Mouse (Mus musculus) forebrain, postnatal 0 days (tissue): ENCODE data around the gene Mettl14. TPM values are rescaled to one million over a fixed set of nuclear protein-coding genes. Genes with fewer than 3 reads are reported as not detected.
A peak's percentile ranks its signal among the peaks of the same experiment; 100 is the strongest.
"Not testable (repeated sequence)": the region's sequence is repeated elsewhere in the genome, so short reads cannot be mapped to it uniquely, and the experiment has no call there.

Experiments
- ATAC-seq: fragments of 200-750 bp; cut with Nextera tagmentation; 2 replicates; pipeline ENCODE4 v1.8.0; 2017; ENCODE audit warnings: mild to moderate bottlenecking, moderate library complexity
- DNase-seq: peaks from one replicate; pipeline ENCODE4 v3.0.0-alpha.2; 2015
- H3K27ac ChIP-seq: fragments of 300-500 bp; sonication (generic); 2 replicates; pipeline ENCODE4 v1.5.1; 2014; ENCODE audit warnings: low read depth, mild to moderate bottlenecking, antibody characterized with exemption, low read length, moderate library complexity, mixed read lengths
- H3K27me3 ChIP-seq: fragments of 300-500 bp; sonication (generic); 2 replicates; pipeline ENCODE4 v1.6.1; 2014; ENCODE audit warnings: mild to moderate bottlenecking, low read length, mixed read lengths; ENCODE audit not compliant: insufficient read depth
- H3K36me3 ChIP-seq: fragments of 300-500 bp; sonication (generic); 2 replicates; pipeline ENCODE4 v1.6.1; 2014; ENCODE audit warnings: mild to moderate bottlenecking, moderate library complexity; ENCODE audit not compliant: insufficient read depth
- H3K4me1 ChIP-seq: fragments of 300-500 bp; sonication (generic); 2 replicates; pipeline ENCODE4 v1.6.1; 2014; ENCODE audit warnings: antibody characterized with exemption; ENCODE audit not compliant: insufficient read depth
- H3K4me2 ChIP-seq: fragments of 300-500 bp; sonication (generic); 2 replicates; pipeline ENCODE4 v1.6.1; 2014; ENCODE audit warnings: low read depth, mild to moderate bottlenecking, moderate library complexity
- H3K4me3 ChIP-seq: fragments of 300-500 bp; sonication (generic); 2 replicates; pipeline ENCODE4 v1.5.1; 2014; ENCODE audit warnings: low read depth, low read length, mixed read lengths
- H3K9ac ChIP-seq: fragments of 300-500 bp; sonication (generic); 2 replicates; pipeline ENCODE4 v1.6.1; 2014; ENCODE audit warnings: mild to moderate bottlenecking
- H3K9me3 ChIP-seq: fragments of 300-500 bp; sonication (generic); 2 replicates; pipeline ENCODE4 v1.6.1; 2016; ENCODE audit warnings: low read length
- CTCF ChIP-seq: sonication (generic); IDR thresholded peaks from 2 replicates; pipeline ENCODE4 v1.5.1; 2016; ENCODE audit warnings: antibody characterized with exemption, control low read depth, low read depth
- WGBS: fragments of 180-500 bp; shearing (Covaris S2); extraction: QIAGEN DNeasy Blood & Tissue Kit; methylation state at CpG from one replicate; pipeline ENCODE4 v1.1.7; 2014; 5-methylcytosine and 5-hydroxymethylcytosine counted together
- polyA plus RNA-seq: library from polyadenylated mRNA; unstranded; fragments of >200 nt; fragmentation: Nextera tagmentation; extraction: Ambion mirVana; gene quantifications from 2 replicates; pipeline ENCODE4 v1.2.1, GENCODE M21; 2015
- total RNA-seq: library from RNA; depleted of rRNA; stranded (reverse); fragments of >200 nt; gene quantifications from 2 replicates; pipeline ENCODE4 v1.2.3, GENCODE M21; 2014

Gene Mettl14
- total and polyA plus RNA-seq, 2 experiments from 2014 or later: 8.7 to 14.9 TPM

DNA sequence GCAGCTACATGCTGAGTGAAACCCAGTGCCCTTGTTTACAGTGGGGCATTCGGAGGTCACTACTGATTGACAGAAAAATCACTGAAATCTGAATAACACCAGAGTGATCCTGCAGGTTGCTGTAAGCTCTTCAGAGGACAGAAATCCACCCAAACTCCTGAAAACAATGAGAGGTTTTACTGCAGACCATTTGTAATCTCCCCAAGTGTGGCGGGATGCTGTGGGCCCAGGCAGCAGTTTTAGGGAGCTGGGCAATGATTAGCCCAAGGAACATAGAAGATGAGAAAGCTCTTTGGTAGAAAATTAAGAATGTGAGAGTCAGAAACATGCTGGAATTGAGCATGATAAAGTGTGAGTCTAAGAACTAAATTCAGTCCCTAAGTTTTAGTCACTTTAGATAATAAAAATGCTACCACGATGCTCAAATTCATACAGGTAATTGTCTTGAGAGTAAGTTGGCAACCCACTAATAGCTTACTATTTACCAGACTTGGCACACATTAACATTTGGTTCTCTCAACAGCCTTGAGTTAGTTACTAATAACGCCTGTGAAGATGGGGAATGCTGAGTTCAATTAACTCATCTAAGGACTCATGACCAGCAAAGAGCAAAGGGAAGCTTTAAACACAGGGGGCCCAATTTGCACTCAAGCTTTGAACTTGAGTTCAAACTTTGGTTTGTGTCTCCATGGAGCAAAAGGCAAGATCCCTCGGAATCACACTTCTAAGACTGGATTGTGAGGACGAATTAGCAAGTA is 26.1 kb upstream of the Mettl14 start:
- no peak for ATAC-seq
- no peak for TF ChIP-seq CTCF

DNA sequence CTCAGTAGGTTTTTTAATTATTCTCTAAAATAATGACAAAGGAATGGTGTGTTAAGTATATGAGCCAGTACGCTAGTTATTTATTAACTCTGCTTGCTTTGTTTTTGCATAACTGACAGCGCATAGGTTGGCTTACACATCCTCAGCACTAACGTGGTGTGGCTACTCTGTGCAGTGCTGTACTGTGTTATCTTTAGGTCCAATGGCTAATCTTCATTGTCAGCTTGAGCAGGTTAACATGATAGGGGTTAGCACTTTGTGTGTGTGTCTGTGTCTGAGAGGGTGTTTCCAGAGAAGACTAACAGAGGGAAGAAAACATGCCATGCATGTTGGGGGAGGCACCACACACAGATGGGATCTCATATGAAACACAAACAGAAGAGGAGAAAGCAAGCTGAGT is 19.0 kb upstream of the Mettl14 start:
- Histone ChIP-seq H3K27ac (no peak overlapping the region), H3K4me2 (no peak overlapping the region), H3K9me3 (no peaks in the 10 kb centered on the region), H3K27me3 (no peaks in the 10 kb centered on the region), H3K4me1 (no peaks in the 10 kb centered on the region), H3K9ac (no peak overlapping the region), H3K4me3 (no peak overlapping the region), H3K36me3 (no peaks in the 10 kb centered on the region)
- TF ChIP-seq CTCF: no peak
- DNase-seq (no peak), ATAC-seq (no peak)
- WGBS: 81% methylated on average over 3 of the region's 3 CpGs

More for the DNA sequence above, 26.1 kb upstream of the Mettl14 start:
- Histone ChIP-seq H3K27ac (no peak overlapping the region), H3K4me2 (no peak overlapping the region), H3K27me3 (no peaks in the 10 kb centered on the region), H3K9ac (no peak overlapping the region), H3K4me1 (no peaks in the 10 kb centered on the region), H3K36me3 (no peaks in the 10 kb centered on the region), H3K9me3 (no peaks in the 10 kb centered on the region), H3K4me3 (no peak overlapping the region)
- DNase-seq: no peak
- WGBS: 71% methylated on average over 6 of the region's 6 CpGs

DNA sequence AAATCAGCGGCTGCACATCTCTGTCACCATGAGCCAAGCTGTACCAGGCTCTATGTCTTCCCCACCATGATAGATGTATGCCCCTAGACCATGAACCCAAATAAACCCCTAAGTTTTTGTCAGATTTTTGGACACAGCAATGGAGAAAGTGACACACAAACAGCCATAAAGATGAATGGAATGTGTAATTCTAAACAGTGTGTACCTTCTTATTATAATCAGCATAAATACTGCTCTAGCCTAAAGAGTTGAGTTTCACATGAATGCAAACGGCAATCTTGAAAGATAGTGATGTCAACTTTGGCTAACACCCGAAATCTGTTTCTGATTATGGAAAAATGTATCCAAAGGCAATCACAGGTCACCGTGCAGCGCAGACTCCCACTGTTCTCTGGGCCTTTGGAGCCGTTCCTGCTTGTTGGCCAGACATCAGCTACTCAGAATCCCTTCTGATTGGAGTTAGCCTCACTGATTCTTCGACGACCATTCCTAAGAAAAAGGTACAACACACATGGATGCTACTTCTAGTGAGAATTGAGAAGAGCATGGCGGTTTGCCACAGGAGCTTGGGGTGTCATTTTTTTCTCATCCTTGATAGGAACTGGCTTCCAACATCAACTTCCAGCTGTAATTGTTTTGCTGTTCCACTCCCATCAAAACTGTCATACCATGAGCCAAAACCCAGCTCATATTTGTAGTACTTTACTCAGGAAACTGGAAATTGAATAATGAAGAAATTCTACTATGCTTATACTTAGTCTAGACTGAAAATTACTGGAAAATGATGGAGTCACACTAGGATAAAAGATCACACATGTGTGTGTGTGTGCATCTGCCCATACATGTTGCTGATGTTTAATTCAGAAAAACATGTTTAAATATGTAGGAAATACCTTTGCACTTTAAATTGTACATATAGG is 11.9 kb upstream of the Mettl14 start:
- no peak overlapping the region for H3K9ac ChIP-seq
- H3K4me3 ChIP-seq: no peak overlapping the region
- H3K27ac ChIP-seq: no peak overlapping the region
- ATAC-seq (no peak), DNase-seq (no peak)
- H3K9me3 ChIP-seq: no peaks in the 10 kb centered on the region
- H3K4me2 ChIP-seq: no peak overlapping the region
- no peak for TF ChIP-seq CTCF
- no peaks in the 10 kb centered on the region for H3K4me1 ChIP-seq
- no peaks in the 10 kb centered on the region for H3K27me3 ChIP-seq
- WGBS: 82% methylated on average over 9 of the region's 9 CpGs
- H3K36me3 ChIP-seq: no peaks in the 10 kb centered on the region

DNA sequence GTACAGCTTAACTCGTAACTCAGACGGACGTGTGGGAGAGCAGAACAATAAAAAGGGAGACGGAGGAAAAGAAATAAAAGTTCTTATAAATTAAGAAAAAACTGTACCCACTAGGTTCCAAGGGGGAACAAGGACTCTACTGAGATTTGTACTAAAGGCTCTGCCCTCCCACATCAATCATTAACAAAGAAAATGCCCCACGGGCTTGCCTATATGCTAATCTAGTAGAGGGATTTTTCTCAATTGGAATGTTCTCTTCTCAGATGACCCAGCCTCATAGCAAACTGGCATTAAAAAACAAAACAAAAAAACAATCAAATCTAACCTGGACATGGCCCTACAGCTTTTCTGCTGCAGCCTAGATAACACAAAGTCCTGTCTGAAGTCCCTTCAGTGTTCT is 9.7 kb upstream of the Mettl14 start:
- Histone ChIP-seq H3K9me3 (no peaks in the 10 kb centered on the region), H3K4me3 (no peak overlapping the region), H3K4me2 (no peak overlapping the region), H3K9ac (no peak overlapping the region), H3K4me1 (no peaks in the 10 kb centered on the region), H3K27ac (no peak overlapping the region), H3K36me3 (no peaks in the 10 kb centered on the region), H3K27me3 (no peaks in the 10 kb centered on the region)
- no peak for DNase-seq
- no peak for TF ChIP-seq CTCF
- 74% methylated on average over 5 of the region's 5 CpGs for WGBS
- ATAC-seq: no peak

DNA sequence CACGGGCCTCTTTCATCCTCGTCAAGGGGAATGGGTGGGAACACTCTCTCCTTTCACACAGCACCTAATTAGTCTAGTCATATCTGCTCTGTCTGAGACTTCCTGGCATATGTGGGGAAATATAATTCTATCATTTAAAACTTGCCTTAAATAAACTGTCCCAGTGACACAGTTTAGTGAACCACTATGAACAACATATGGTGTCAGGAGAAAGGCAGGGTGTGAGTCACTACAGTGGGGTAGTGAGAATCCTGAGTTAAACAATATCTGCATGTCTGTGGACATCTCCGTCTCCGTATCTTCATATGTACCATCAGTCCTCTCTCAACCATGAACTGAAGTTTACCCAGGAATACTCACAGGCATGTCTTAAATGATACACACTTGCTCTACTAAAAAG is 5.3 kb upstream of the Mettl14 start:
- H3K9me3 ChIP-seq: no peaks in the 10 kb centered on the region

DNA sequence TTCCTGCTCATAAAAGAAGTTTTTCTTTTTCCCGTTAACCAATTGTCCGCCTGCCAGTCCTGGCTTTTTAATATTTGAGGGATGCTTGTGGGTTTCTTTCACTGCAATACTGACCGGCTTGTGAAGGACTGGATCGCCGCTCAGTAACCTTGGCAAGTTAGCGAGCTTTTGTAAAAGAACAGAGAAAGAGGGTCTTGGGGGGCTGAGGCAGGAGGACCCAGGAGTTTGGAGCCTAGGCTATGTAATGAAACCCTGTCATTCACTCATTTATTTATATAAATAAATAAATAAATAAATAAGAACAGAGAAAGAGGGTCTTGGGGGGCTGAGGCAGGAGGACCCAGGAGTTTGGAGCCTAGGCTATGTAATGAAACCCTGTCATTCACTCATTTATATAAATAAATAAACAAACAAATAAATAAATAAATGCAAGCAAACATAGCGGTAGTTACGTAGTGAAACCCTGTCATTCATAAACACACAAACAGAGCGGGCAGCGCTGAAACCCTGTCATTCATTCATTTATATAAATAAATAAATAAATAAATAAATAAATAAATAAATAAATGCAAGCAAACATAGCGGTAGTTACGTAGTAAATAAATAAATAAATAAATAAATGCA is 361 bp upstream of the Mettl14 start:
- peak; percentile 27 for DNase-seq
- H3K27me3 ChIP-seq, H3K36me3 ChIP-seq, H3K9me3 ChIP-seq: not testable (repeated sequence)
- Histone ChIP-seq H3K4me2 (peak overlapping the region; percentile 53), H3K9ac (peak overlapping the region; percentile 47), H3K4me1 (peaks cover 12% of the 10 kb centered on the region), H3K27ac (peak overlapping the region; percentile 80), H3K4me3 (peak overlapping the region; percentile 46)
- ATAC-seq: peak; percentile 50
- WGBS: 18% methylated on average over 12 of the region's 12 CpGs

More for the DNA sequence above, 5.3 kb upstream of the Mettl14 start:
- Histone ChIP-seq H3K36me3 (no peaks in the 10 kb centered on the region), H3K4me3 (no peak overlapping the region), H3K27ac (no peak overlapping the region), H3K4me1 (no peaks in the 10 kb centered on the region), H3K9ac (no peak overlapping the region), H3K4me2 (no peak overlapping the region), H3K27me3 (no peaks in the 10 kb centered on the region)
- WGBS: 70% methylated on average over 4 of the region's 4 CpGs
- ATAC-seq: peak; percentile 34; the same call in 1 of the 2 replicates
- no peak for TF ChIP-seq CTCF
- DNase-seq: no peak
